Mouse (Mus musculus): Measurements from ENCODE around the gene Tank.

DNA sequence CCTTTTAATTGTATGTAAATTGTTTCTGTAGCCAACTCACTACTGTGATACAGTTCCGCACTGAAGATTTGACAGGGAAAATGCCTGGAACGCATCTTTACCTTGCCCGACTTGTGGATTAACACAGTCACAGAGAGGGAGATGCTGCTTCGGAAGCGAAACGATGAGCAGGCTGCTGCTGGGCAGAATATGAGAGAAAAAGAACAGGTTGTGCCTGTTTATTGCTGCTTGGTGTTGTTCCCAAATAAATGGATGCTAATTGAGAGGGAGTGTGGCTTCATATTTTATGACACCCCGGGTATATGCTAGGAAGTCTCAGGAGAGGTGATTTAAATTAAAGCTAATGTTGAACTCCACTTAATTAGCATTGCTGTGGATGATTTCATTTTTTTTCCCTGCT lies 23.0 kb upstream of the Tank start:
- TF ChIP-seq MAX (IDR thresholded peaks at IDR 0.05; ENCODE audit: low read depth) (no peak), POLR2A (IDR thresholded peaks at IDR 0.05; ENCODE audit: insufficient read length, low read depth) (no peak), SRF (IDR thresholded peaks at IDR 0.05; ENCODE audit: control insufficient read depth, insufficient read length, low read depth) (no peak), USF1 (IDR thresholded peaks at IDR 0.05; ENCODE audit: low read depth) (no peak), MYOD1 (IDR thresholded peaks at IDR 0.05; ENCODE audit: control insufficient read depth in 1 of 3, insufficient read length in 2 of 3, low read depth in 2 of 3) (no peak), E2F4 (IDR thresholded peaks at IDR 0.05; ENCODE audit: insufficient read depth) (no peak), MYOG (IDR thresholded peaks at IDR 0.05; ENCODE audit: control insufficient read depth in 1 of 3, insufficient read depth in 1 of 3, insufficient read length in 2 of 3, low read depth in 2 of 3) (no peak)
